Mouse (Mus musculus) T-cell, adult 2 months (primary cell): ENCODE data around the gene Pou4f2.

Experiments used
- DNase-seq: peaks from one replicate; pipeline ENCODE4 v3.0.0; 2022; ENCODE audit warnings: low spot score

The Pou4f2 gene

GRCm38 (mm10) chr8:78419272-78419671, 17.2 kb downstream of the Pou4f2 start:
- no peak for DNase-seq

GRCm38 (mm10) chr8:78390756-78391155, 45.7 kb downstream of the Pou4f2 start:
- no peak for DNase-seq
